Mouse (Mus musculus): Measurements from ENCODE around the gene Camkmt. TPM values are rescaled to one million over a fixed set of nuclear protein-coding genes. Genes with fewer than 3 reads are reported as not detected.
A peak's percentile ranks its signal among the peaks of the same experiment; 100 is the strongest.

Camkmt gene
- polyA plus RNA-seq, 1 experiment from 2014 or later, result 17.8 TPM

GRCm38 (mm10) chr17:85458075-85458474 lies 367.7 kb downstream of the Camkmt start:
- no peak overlapping the region for H3K4me2 ChIP-seq (replicated peaks; ENCODE audit: low read depth, low read length)
- H3K9ac ChIP-seq (replicated peaks; ENCODE audit: low read depth, low read length), result no peak overlapping the region
- H3K36me3 ChIP-seq (ENCODE audit: control insufficient read depth, insufficient read depth, low read length), result no peaks in the 10 kb centered on the region
- no peaks in the 10 kb centered on the region for H3K9me3 ChIP-seq (ENCODE audit: control insufficient read depth, low read depth, low read length)
- no peak for ATAC-seq (ENCODE audit: insufficient number of reproducible peaks, insufficient read depth, low FRiP score, low read depth)
- H3K27me3 ChIP-seq (ENCODE audit: control insufficient read depth, insufficient read depth, low read length), result peaks cover 66% of the 10 kb centered on the region
- H3K4me3 ChIP-seq (ENCODE audit: low read depth, low read length), result no peak overlapping the region
- 5% methylated on average over 14 of the region's 14 CpGs for WGBS
- H3K27ac ChIP-seq (ENCODE audit: low read length), result no peak overlapping the region
- H3K4me1 ChIP-seq (ENCODE audit: control insufficient read depth, insufficient read depth, low read length), result 0 out of 2 replicates have a peak, but pooled peaks cover 4% of the 10 kb centered on the region

GRCm38 (mm10) chr17:85458589-85458988 lies 368.2 kb downstream of the Camkmt start:
- H3K4me1 ChIP-seq (ENCODE audit: control insufficient read depth, insufficient read depth, low read length), result 0 out of 2 replicates have a peak, but pooled peaks cover 4% of the 10 kb centered on the region
- H3K36me3 ChIP-seq (ENCODE audit: control insufficient read depth, insufficient read depth, low read length), result no peaks in the 10 kb centered on the region
- no peaks in the 10 kb centered on the region for H3K9me3 ChIP-seq (ENCODE audit: control insufficient read depth, low read depth, low read length)
- 11% methylated on average over 9 of the region's 9 CpGs for WGBS
- H3K4me2 ChIP-seq (replicated peaks; ENCODE audit: low read depth, low read length), result no peak overlapping the region
- no peak overlapping the region for H3K27ac ChIP-seq (ENCODE audit: low read length)
- H3K9ac ChIP-seq (replicated peaks; ENCODE audit: low read depth, low read length), result no peak overlapping the region
- no peak overlapping the region for H3K4me3 ChIP-seq (ENCODE audit: low read depth, low read length)
- no peak for ATAC-seq (ENCODE audit: insufficient number of reproducible peaks, insufficient read depth, low FRiP score, low read depth)
- H3K27me3 ChIP-seq (ENCODE audit: control insufficient read depth, insufficient read depth, low read length), result peaks cover 66% of the 10 kb centered on the region

- H3K9ac ChIP-seq (replicated peaks; ENCODE audit: low read depth, low read length), result no peak overlapping the region
- H3K27me3 ChIP-seq (ENCODE audit: control insufficient read depth, insufficient read depth, low read length), result peaks cover 74% of the 10 kb centered on the region
- H3K4me1 ChIP-seq (ENCODE audit: control insufficient read depth, insufficient read depth, low read length), result no peaks in the 10 kb centered on the region
- H3K4me2 ChIP-seq (replicated peaks; ENCODE audit: low read depth, low read length), result no peak overlapping the region
- H3K9me3 ChIP-seq (ENCODE audit: control insufficient read depth, low read depth, low read length), result no peaks in the 10 kb centered on the region
- no peaks in the 10 kb centered on the region for H3K36me3 ChIP-seq (ENCODE audit: control insufficient read depth, insufficient read depth, low read length)
- WGBS, result 40% methylated on average over 3 of the region's 3 CpGs
- H3K27ac ChIP-seq (ENCODE audit: low read length), result no peak overlapping the region
- no peak overlapping the region for H3K4me3 ChIP-seq (ENCODE audit: low read depth, low read length)
- ATAC-seq (ENCODE audit: insufficient number of reproducible peaks, insufficient read depth, low FRiP score, low read depth), result no peak
These were observed 371.2 kb downstream of the Camkmt start for GRCm38 (mm10) chr17:85461577-85461976.

GRCm38 (mm10) chr17:85463497-85464392 lies 373.4 kb downstream of the Camkmt start:
- 13% methylated on average over 22 of the region's 22 CpGs for WGBS
- H3K36me3 ChIP-seq (ENCODE audit: control insufficient read depth, insufficient read depth, low read length), result no peaks in the 10 kb centered on the region
- ATAC-seq (ENCODE audit: insufficient number of reproducible peaks, insufficient read depth, low FRiP score, low read depth), result no peak
- no peak overlapping the region for H3K4me2 ChIP-seq (replicated peaks; ENCODE audit: low read depth, low read length)
- H3K9ac ChIP-seq (replicated peaks; ENCODE audit: low read depth, low read length), result no peak overlapping the region
- no peaks in the 10 kb centered on the region for H3K9me3 ChIP-seq (ENCODE audit: control insufficient read depth, low read depth, low read length)
- no peaks in the 10 kb centered on the region for H3K4me1 ChIP-seq (ENCODE audit: control insufficient read depth, insufficient read depth, low read length)
- no peak overlapping the region for H3K27ac ChIP-seq (ENCODE audit: low read length)
- H3K4me3 ChIP-seq (ENCODE audit: low read depth, low read length), result no peak overlapping the region
- peaks cover 76% of the 10 kb centered on the region for H3K27me3 ChIP-seq (ENCODE audit: control insufficient read depth, insufficient read depth, low read length)

DNA sequence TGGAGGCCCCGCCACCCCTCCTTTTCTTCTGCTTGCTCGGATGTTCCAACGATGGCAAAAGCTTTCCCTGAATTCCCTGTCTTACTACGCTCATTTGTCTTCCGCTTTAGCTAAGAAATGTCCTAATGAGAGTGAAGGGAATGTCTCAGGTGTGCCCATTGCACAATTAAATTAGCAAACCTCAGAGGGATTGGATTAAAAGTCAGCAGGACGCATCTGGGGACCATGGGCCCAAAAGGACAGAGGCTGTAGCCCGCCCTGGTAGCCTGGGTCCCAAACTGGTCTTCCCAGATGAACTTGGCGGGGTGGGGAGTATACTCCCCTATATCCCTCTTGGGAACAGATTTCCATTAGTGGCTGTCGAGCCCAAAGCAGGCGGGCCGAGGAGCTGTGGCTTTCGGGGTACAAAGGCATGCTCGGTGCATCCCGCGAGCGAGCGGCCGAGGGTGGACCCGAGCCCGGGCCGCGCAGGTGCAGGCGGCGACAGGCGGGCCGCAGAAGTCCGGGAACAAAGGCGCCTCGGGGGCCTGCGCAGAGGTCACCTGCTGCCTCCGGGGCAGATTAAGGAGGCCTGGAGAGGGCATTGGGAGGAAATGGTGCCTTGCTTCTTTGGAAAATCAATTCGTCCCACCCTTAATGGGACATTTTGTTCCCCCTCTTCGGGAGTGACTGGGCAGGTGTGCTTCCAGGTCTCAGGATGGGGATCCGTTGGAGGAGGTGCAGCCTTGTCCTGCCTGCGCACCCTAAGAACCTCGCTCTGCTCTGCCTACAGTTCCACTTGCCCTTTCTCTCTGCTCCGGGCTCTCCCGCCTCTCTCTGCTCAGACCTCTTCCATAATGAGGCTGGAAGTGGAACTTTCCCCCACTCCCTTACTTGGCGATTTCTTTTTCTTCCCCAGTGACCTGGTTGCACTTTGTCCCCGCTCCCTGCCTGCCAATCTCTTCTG lies 374.4 kb downstream of the Camkmt start:
- peak overlapping the region; percentile 8; the same call in 1 of the 2 replicates for H3K4me2 ChIP-seq (replicated peaks; ENCODE audit: low read depth, low read length)
- peaks cover 76% of the 10 kb centered on the region for H3K27me3 ChIP-seq (ENCODE audit: control insufficient read depth, insufficient read depth, low read length)
- H3K4me1 ChIP-seq (ENCODE audit: control insufficient read depth, insufficient read depth, low read length), result no peaks in the 10 kb centered on the region
- no peaks in the 10 kb centered on the region for H3K36me3 ChIP-seq (ENCODE audit: control insufficient read depth, insufficient read depth, low read length)
- ATAC-seq (ENCODE audit: insufficient number of reproducible peaks, insufficient read depth, low FRiP score, low read depth), result peak; percentile 53
- no peak overlapping the region for H3K9ac ChIP-seq (replicated peaks; ENCODE audit: low read depth, low read length)
- H3K9me3 ChIP-seq (ENCODE audit: control insufficient read depth, low read depth, low read length), result peaks cover 2% of the 10 kb centered on the region; the same call in 1 of the 2 replicates
- no peak overlapping the region for H3K27ac ChIP-seq (ENCODE audit: low read length)
- peak overlapping the region; percentile 5; the same call in 1 of the 2 replicates for H3K4me3 ChIP-seq (ENCODE audit: low read depth, low read length)
- WGBS, result 3% methylated on average over 40 of the region's 40 CpGs

DNA sequence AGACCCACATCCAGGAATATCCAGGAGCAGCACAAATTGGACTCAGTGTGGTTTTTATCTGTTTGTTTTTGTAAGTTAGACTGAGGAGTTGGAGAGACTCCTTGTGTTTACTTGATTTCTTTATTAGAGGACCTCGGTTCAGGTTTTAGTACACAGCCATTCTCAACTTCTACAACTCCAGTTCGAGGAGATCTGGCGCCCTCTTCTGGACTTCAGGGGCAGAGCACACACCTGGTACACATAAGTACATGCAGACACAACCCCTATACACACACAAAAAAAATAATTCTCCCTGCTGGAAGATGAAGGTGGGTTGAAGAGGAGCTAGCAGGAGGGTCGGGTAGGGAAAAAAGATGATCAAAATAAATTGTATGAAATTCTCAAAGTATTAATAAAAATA lies 379.4 kb downstream of the Camkmt start:
- Histone ChIP-seq H3K9me3 (ENCODE audit: control insufficient read depth, low read depth, low read length) (peaks cover 4% of the 10 kb centered on the region; the same call in 1 of the 2 replicates), H3K9ac (replicated peaks; ENCODE audit: low read depth, low read length) (no peak overlapping the region), H3K27ac (ENCODE audit: low read length) (no peak overlapping the region), H3K4me2 (replicated peaks; ENCODE audit: low read depth, low read length) (no peak overlapping the region), H3K36me3 (ENCODE audit: control insufficient read depth, insufficient read depth, low read length) (no peaks in the 10 kb centered on the region), H3K27me3 (ENCODE audit: control insufficient read depth, insufficient read depth, low read length) (peaks cover 76% of the 10 kb centered on the region), H3K4me3 (ENCODE audit: low read depth, low read length) (no peak overlapping the region), H3K4me1 (ENCODE audit: control insufficient read depth, insufficient read depth, low read length) (no peaks in the 10 kb centered on the region)
- 69% methylated on average over 4 of the region's 4 CpGs for WGBS
- no peak for ATAC-seq (ENCODE audit: insufficient number of reproducible peaks, insufficient read depth, low FRiP score, low read depth)

GRCm38 (mm10) chr17:85472687-85473202 lies 382.4 kb downstream of the Camkmt start:
- no peak for ATAC-seq (ENCODE audit: insufficient number of reproducible peaks, insufficient read depth, low FRiP score, low read depth)
- Histone ChIP-seq H3K27me3 (ENCODE audit: control insufficient read depth, insufficient read depth, low read length) (peaks cover 61% of the 10 kb centered on the region), H3K36me3 (ENCODE audit: control insufficient read depth, insufficient read depth, low read length) (no peaks in the 10 kb centered on the region), H3K9me3 (ENCODE audit: control insufficient read depth, low read depth, low read length) (peaks cover 4% of the 10 kb centered on the region; the same call in 1 of the 2 replicates), H3K4me2 (replicated peaks; ENCODE audit: low read depth, low read length) (no peak overlapping the region), H3K27ac (ENCODE audit: low read length) (no peak overlapping the region), H3K4me3 (ENCODE audit: low read depth, low read length) (no peak overlapping the region), H3K4me1 (ENCODE audit: control insufficient read depth, insufficient read depth, low read length) (no peaks in the 10 kb centered on the region), H3K9ac (replicated peaks; ENCODE audit: low read depth, low read length) (no peak overlapping the region)
- 7% methylated on average over 5 of the region's 5 CpGs for WGBS

DNA sequence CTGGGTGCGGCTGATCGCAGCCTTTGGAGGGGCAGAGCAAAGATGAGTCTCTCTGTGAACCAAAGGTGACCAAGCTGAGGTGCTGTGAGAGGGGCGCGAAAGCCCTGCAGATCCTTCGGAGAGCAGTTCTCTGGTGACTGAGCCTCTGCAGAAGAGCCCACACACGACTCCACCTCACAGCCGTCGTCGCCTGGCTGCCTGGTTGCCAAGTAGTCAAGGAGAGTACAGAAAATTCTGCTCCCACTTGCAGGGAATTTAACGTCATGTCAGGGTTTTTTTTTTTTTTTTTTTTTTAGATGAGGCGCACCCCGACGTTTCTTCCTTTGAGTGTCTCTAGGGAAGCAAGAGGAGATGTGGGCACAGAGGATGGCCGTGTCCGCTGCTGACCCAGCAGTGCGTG lies 382.9 kb downstream of the Camkmt start:
- Histone ChIP-seq H3K9ac (replicated peaks; ENCODE audit: low read depth, low read length) (no peak overlapping the region), H3K4me2 (replicated peaks; ENCODE audit: low read depth, low read length) (no peak overlapping the region), H3K9me3 (ENCODE audit: control insufficient read depth, low read depth, low read length) (peaks cover 4% of the 10 kb centered on the region; the same call in 1 of the 2 replicates), H3K4me3 (ENCODE audit: low read depth, low read length) (no peak overlapping the region), H3K27ac (ENCODE audit: low read length) (no peak overlapping the region), H3K27me3 (ENCODE audit: control insufficient read depth, insufficient read depth, low read length) (peaks cover 60% of the 10 kb centered on the region), H3K4me1 (ENCODE audit: control insufficient read depth, insufficient read depth, low read length) (no peaks in the 10 kb centered on the region), H3K36me3 (ENCODE audit: control insufficient read depth, insufficient read depth, low read length) (no peaks in the 10 kb centered on the region)
- ATAC-seq (ENCODE audit: insufficient number of reproducible peaks, insufficient read depth, low FRiP score, low read depth), result no peak
- 3% methylated on average over 16 of the region's 16 CpGs for WGBS
